Mouse (Mus musculus) left cerebral cortex, adult 11 months (tissue): ENCODE results near the gene 4930544G11Rik.

Experiments used
- DNase-seq: peaks from one replicate; pipeline ENCODE4 v3.0.0; 2022; ENCODE audit warnings: low spot score

4930544G11Rik gene

DNA sequence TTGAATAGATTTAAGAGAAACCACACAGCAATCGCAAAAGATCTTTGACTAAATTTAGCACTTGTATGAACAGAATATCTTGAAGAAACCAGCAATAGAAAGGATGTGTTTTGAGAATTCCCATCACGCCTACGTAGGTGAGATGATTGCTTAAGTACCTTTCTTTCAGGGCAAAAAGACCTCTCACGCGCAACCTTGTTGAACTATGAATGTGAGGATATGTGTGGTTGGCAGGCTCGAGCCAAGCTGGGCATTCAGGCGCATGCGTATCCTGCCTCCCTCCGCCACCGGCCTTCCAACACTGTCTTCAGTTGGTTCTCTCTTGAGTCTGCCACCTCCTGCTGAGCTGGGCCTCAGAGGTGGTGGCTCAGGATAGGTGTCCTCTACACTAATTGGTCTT is at the start of gene 4930544G11Rik:
Gene 4930544G11Rik, plus strand, starts transcription at position 301 of the 400 bp plus-strand sequence.
- no peak for DNase-seq

DNA sequence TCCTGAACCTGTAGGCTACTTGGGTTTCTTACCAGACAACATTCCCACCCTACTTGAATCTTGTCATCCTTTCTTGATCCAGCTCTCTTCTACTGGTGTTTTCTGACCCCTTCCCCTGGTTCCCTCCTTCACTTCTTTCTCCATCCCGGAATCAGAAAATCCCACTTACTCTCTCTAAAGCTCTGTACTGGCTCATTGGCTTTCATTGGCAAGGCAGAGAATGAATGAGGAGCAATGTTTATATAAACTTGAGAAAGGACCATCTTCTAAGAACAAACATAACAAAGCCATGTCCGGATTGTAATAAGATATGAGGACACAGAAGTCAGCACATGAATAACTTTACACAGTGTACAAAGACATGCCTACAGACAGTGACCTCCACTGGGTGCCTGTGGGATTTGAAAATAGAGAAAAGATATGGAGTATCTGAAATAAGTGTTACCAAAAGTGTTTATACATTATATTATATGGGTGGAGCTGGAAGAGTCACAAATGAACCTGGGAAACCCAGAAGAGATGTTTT is 45.7 kb upstream of the 4930544G11Rik start:
- no peak for DNase-seq

DNA sequence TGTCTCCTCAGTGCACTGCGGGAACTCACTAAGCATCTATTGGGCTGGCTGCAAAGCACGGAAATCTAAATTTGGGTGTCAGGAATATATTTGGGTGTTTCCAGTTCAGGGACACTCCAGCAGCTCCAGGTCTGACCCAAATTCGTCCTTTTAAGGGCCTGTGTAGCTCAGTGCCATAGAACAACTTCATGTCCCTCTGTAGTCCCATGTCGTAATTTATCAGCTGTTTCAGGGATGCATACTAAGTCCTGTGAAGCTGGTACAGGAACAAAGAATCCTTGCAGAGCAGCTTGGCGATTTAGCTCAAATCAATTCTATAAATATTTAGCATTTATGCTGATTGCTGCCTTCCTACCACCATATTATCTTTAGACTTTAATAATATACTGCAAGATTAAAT is 37.0 kb upstream of the 4930544G11Rik start:
- no peak for DNase-seq

DNA sequence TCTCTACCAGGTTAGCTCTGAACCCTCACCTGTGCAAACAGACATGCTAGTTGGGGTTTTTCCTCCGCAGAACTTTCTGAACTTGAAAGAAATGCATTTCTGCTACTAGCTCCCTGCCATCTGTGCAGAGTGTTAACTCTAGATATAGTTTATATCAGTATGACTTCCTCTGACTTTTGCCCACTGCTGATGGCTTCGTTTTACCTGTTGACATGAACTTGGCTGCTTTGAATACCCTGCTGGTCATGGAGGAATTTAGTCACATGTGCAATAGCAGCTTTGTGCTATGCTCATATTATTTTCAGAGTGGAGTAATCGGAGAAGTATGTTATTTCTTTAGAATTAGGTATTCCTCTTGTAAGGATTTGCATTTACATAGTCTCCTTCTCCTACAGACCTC is 30.7 kb upstream of the 4930544G11Rik start:
- no peak for DNase-seq

DNA sequence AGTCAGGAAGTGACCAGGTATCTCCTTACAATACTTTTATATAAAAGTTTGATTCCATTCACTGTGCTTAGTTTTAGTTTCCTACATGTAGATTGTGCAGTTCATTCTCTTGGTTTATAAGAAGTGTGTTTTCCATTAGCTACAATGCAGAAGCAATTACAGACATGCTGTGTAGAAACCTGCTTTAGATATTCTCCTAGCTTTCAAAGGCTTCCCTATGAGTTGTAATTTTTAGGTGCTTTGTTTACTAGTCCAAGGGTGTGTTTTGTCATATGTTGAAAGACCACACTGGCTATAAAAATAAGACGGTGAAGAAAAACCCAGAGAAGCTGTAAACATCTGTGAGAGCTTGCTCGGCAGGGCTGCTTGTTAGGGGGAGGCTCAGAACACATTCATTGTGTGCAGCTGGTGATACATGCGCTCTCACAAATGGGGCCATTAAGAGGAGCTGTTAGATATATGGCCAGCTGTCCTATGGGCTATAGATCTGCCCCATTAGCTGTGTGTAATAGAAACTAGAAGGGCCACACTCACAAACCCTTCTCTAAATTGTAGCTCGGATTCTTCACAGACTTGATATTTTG is 28.8 kb upstream of the 4930544G11Rik start:
- no peak for DNase-seq

DNA sequence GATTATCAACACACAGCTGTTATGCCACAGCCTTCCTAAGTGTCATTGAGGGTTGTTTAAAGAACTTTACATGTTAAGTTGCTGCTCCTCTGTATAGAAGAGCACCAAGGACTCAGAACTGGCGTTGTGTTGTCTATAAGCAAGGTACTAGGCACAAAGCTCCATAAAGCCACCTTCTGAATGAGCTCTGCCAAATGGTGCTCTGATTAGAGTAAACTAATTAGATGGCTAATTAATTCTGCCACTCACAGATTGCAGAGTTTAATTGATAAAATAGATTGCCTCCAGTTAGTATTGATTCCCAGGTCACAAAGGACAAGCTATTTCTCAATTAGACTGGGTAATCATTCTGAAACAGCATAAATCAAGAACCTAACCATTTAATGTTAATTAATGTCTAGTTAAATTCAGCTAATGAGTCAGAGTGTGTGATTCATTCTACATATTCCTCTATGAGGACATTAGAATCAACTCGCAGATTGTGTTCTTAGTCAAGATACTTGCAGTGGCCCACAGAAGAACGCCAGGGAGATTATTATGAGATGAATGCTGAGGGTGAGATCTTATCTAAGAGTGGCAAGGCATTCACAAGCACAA is 26.6 kb upstream of the 4930544G11Rik start:
- no peak for DNase-seq

DNA sequence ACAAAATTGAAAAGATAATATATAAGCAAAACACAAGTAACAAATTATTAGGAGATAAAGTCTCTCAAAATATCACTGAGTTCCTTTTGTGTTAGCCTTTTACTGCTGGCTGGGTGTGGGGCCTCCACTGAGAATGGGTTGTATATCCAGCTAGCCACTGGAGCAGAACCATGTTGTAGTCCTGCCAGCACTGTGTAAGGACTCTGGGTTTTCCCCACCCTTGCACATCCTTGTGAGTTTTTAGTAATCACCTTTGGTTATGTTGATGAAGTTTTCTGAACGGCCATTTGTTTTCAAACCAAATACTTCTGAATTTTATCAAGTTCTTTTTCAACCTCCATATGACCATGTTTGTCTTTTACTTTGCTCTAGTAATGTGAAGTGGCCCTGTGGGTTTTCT is 21.9 kb upstream of the 4930544G11Rik start:
- DNase-seq, result no peak

DNA sequence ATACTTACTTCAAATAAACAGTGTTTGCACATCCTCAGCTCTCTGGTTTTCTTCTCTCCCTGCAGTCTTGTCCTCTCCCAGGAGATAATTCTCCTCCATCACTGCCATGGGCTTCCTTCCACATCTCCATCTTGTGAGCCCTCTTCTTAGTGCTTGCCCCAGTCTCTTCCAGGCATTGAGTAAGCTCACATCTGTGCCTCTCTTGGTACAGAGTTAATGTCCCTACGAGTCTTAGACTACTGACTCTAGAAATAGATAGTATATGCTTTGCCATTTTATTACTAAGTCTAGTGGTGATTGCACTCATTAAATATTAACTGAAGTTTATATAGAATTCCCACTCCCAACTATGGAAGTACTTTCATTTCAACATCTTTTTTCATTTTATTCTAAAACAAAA is 19.6 kb upstream of the 4930544G11Rik start:
- no peak for DNase-seq

DNA sequence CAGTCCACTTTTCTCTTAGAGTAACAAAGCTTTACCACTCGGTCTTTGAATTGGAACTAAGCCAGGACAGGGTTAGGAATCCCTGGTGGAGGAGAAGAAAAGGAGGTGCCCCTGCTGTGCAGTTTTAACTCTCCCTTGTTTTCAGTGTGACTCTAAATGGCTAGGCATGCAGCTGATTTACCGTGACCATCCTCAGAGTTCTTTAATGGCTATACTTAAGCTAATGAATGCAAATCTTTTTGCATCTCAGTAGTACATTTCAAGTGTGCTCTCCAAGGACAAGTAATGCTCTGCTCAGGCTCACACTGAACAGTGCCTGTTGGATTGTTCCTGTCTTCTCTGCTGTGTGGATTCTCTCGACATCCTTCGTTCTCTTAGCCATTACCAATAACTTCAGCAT is 19.2 kb upstream of the 4930544G11Rik start:
- no peak for DNase-seq

DNA sequence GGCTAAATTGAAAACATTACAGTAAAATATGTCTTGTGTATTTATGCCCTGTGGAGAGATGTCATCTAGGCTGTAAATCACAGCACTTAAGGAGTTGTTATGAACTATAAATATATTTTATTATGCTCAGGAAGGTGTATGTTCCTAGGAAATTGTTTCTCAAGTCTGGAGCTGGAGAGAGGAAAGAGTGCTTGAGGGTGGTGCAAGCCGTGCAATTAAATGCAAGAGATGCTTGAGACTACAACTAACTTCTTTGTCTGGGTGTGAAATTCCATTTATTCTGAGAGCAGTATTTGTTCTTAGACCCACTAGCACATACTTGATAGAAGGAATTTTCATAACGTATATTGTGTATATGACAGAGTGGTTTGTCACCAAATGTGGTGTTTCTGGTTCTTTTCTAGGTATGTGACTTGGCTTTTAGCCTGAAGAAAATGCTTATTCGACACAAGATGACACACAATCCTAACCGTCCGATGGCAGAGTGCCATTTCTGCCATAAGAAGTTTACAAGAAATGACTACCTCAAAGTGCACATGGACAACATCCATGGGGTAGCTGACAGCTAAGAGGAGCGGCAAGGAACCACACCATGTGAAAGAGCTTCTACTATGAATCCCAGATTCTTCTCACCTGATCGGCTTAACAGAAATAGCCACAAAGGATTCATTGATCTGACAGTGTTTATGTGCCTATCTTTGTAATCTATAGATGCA is 16.7 kb upstream of the 4930544G11Rik start:
- DNase-seq, result no peak

DNA sequence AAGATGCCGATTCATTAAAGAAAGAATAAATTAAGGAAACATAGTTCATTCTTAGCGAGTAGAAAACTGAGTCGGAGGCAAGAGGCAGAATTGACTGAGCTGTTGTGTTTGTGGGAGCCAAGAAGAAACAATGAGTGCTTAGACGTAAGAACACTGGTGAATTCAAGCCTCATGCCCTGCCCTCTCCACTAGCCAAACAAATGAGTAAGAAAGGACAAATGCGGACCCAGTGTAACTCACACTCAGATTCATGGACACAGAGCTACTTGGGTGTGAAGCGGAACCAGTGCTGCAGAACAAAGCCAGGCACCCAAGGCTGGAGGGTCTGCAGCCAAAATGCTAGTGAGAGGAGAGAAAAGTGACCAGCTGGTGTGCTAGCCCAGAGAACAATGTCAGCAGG is 1.9 kb upstream of the 4930544G11Rik start:
- DNase-seq, result peak; percentile 2

DNA sequence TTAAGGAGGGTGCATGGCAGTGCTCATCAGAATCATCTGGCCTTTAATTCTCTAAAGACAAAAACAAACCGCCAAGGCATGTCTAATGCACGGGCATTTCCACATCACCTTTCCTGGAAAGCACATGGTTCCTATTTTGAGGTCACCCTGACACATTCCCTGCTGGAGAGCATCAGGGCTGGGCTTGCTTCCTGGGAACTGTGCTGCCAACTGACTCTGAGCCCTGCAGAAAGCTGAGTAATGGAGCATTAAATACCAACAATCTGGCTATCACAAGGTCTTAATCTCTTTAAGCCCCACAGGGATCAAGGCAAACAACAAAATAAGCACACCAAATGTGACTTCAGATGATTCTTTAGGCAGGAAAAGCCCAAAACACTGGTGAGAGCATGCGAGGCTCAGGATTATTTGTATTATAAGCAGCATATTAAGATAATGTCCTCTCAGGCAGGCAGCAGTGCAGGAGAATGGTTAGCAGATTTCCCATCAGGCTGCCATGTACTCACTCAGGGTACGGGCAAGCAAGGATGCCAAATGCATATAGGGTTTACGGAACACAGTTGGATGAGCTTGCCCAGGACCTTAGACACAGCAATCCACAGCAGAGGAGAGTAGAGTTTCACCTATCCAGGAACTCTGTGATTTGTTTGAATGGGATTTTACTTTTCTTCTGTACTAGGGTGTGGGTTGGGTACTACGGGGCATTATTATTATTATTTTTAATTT is 17.1 kb downstream of the 4930544G11Rik start:
- DNase-seq, result no peak

DNA sequence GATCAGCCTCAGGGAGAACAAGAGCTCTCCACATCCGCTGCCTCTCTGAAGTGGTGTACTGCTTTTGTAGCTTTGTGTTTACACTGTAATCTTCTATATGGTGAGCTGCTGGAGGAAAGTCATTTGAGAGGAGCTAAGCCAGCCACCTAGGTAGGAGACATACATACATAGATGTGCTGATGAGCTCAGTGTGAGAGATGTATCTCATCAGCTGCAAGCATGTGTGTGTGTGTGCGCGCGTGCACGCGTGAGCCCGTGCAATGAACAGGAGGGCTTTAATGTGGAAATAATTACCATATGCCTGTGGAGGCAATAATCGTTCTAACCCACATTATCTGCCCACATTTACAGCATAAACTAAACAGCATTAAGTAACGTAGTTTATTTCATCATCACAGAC is 18.0 kb downstream of the 4930544G11Rik start:
- DNase-seq, result no peak

DNA sequence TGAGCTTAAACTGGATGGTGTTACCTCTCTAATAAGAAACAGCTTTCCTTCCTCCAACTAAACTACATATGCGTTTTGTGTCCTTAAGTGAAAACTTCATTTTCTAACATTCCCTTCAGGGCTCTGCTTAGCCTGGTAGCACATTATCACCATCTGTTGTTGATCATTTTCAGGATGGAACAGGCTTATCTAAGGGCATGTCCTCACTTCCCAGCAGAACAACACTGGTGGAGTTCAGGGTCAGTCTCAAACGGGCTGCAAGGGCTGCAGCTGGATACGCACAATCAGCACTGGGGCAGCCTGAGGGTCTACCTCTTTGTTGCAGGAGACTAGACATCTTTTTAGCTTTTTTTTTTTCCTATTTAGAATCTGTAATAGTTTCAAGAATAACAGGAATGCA is 39.7 kb downstream of the 4930544G11Rik start:
- DNase-seq, result no peak

DNA sequence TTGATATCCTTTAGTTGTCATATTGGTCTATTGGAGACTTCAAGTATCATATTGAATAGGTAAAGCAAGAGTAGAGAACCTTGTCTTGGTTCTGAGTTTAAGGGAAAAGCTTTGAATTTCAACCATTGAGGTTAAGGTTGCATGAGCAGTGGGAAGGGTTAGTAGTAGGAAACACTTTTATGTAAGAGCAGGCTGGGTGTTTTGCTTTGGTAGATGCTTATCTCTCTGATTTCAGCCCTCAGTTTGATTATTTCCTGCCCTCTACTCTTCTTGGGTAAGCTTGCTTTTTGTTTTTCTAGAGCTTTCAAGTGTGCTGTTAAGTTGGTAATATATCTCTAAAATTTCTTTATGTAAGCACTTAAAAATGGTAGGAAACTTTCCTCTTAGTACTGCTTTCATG is 45.9 kb downstream of the 4930544G11Rik start:
- no peak for DNase-seq
